Mouse (Mus musculus): ENCODE results near the gene Gm6337.
"Not testable (repeated sequence)": the region's sequence is repeated elsewhere in the genome, so short reads cannot be mapped to it uniquely, and the experiment has no call there.

Gm6337 gene

DNA sequence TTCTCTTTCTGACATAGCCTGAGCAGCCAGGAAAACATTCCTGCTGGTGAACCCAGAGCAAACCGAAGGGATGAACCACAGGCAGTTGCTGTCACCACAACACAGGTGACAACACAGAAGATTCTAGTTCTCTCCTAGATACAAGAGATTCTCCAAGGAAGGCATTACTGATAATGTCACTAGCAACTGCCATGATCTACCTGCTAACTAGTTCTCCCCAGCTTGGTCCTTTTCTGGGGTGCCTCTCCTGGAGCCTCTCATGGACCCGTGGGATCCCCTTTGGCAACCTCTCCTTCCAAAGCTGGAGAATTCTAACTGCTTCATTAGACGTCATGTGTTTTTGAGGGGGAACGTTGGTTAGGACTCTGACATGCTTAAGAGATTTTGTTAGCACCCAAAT lies at the start of gene Gm6337:
Gm6337 (minus strand) TSS at position 101 of the 400 bp plus-strand sequence.
- not testable (repeated sequence) for DNase-seq (ENCODE audit: low spot score in 2 of 2)

DNA sequence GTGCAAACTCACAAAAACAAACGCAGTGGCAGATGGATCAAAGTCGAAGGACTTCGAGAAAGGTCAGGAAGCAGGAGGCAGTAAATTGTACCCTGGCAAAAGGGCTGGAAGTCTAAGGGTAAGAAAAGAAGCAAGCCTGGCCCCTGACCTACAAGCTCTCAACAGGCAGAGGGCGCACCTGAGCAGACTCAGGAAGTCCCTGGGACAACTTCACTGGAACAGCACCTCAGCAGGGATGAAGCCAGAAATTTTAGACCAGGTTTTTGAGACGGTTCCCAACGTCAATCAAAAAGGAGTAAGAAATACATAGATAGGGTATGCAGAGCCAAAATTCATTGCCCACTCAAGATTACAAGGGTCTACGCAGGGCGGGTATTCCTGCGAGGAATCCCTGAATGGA lies 49.4 kb upstream of the Gm6337 start:
- not testable (repeated sequence) for DNase-seq (ENCODE audit: low spot score in 2 of 2)

DNA sequence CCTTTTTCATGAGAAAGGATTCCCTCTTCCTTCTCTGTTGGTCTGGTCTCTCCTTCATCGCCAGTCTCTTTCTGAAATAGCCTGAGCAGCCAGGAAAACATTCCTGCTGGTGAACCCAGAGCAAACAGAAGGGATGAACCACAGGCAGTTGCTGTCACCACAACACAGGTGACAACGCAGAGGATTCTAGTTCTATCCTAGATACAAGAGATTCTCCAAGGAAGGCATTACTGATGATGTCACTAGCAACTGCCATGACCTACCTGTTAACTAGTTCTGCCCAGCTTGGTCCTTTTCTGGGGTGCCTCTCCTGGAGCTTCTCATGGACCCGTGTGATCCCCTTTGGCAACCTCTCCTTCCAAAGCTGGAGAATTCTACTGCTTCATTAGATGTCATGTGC lies 35.8 kb upstream of the Gm6337 start, which contains the start of gene Gm8206:
Gm8206 (minus strand) TSS at position 101 of the 400 bp plus-strand sequence.
- not testable (repeated sequence) for DNase-seq (ENCODE audit: low spot score in 2 of 2)

Data from frontal cortex, postnatal 10 days (tissue).